In the genomic region with DNA sequence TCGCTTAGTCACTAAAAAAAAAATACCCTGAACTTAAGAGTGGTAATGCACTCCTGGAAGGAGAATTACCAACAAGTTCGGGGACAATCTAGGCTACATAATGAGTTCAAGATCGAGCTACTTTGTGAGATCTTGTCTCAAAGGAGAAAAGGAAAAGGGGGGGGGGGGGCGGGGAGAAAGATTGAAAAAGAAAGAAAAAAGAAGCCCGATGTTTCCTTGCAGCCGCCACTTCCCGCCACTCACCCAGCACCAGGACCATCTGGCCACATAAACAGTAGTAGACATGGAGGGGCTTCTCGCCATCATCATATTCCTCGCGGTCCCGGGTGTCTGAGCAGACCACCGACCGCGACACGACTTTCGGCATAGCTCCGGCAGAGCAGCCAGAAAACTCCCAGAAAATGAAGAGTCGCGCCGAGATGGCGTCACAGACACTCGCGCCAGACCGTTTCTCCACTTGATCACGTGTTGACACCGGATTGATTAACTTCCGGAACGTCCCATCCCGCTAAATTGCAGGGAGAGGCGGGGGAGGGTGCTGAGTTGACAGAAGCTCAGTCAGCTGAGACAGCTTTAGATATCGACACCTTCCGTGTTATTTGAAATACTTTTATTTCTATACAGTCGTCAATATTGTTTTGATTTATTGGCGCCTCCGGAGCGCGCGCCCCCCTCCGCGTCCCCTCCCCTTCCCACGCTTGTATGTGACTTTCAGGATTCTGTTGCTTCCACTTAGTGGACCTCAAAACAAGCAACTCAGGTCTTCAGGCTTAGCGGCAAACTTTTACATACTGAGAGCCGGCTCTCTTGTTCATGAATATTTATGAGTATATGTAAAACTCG, we compare ENCODE assay signal across 8 mouse cellular contexts. TPM values are rescaled to one million over a fixed set of nuclear protein-coding genes. Genes with fewer than 3 reads are reported as not detected.
DNase-seq lines count a peak whose midpoint lies in the region; ATAC-seq and TF ChIP-seq lines count a peak whose summit lies in the region.

No protein-coding gene starts in this region.

- peak overlapping the region; percentile 76 for H3K4me3 ChIP-seq in E14TG2a.4 (replicated peaks; ENCODE audit: low read length)
- H3K4me3 ChIP-seq in forebrain, embryonic 13.5 days: peak overlapping the region; percentile 45
- H3K4me3 ChIP-seq in neural tube, embryonic 15.5 days (replicated peaks): peak overlapping the region; percentile 47

- no peak overlapping the region for H3K27ac ChIP-seq in forebrain, embryonic 13.5 days
- H3K27ac ChIP-seq in neural tube, embryonic 15.5 days (replicated peaks): peak overlapping the region; percentile 64

- H3K4me2 ChIP-seq in forebrain, embryonic 13.5 days: peak overlapping the region; percentile 57
- peak overlapping the region; percentile 55 for H3K4me2 ChIP-seq in neural tube, embryonic 15.5 days

- H3K4me1 ChIP-seq in E14TG2a.4 (replicated peaks; ENCODE audit: low read depth, low read length): peaks cover 10% of the 10 kb centered on the region; the same call in 1 of the 2 replicates
- H3K4me1 ChIP-seq in forebrain, embryonic 13.5 days: peaks cover 8% of the 10 kb centered on the region
- H3K4me1 ChIP-seq in neural tube, embryonic 15.5 days: peaks cover 6% of the 10 kb centered on the region; the same call in 1 of the 2 replicates

- H3K27me3 ChIP-seq in E14TG2a.4 (ENCODE audit: insufficient read depth, low read length): no peaks in the 10 kb centered on the region
- no peaks in the 10 kb centered on the region for H3K27me3 ChIP-seq in forebrain, embryonic 13.5 days
- H3K27me3 ChIP-seq in neural tube, embryonic 15.5 days (replicated peaks): no peaks in the 10 kb centered on the region

- no peak for TF ChIP-seq CTCF in E14TG2a.4 (conservative IDR thresholded peaks at IDR 0.05; ENCODE audit: low read length)

- H3K9me3 ChIP-seq in E14TG2a.4 (ENCODE audit: low read length): no peaks in the 10 kb centered on the region
- no peaks in the 10 kb centered on the region for H3K9me3 ChIP-seq in forebrain, embryonic 13.5 days (replicated peaks)
- no peaks in the 10 kb centered on the region for H3K9me3 ChIP-seq in neural tube, embryonic 15.5 days (replicated peaks)

- WGBS in forebrain, embryonic 13.5 days: 13% methylated on average over 42 of the region's 44 CpGs
- WGBS in neural tube, embryonic 15.5 days: 25% methylated on average over 43 of the region's 44 CpGs

- ATAC-seq in forebrain, embryonic 13.5 days: peak; percentile 94
- peak; percentile 92 for ATAC-seq in neural tube, embryonic 15.5 days (ENCODE audit: low FRiP score)

- DNase-seq in c-Kit-positive CD71-positive TER-119-positive erythroid progenitor cells, embryonic 14.5 days (ENCODE audit: low spot score): peak; percentile 79
- peak; percentile 75 to 83 for DNase-seq in heart, postnatal 14 days
- DNase-seq in layer of hippocampus, adult 11-12 months (ENCODE audit: low spot score): peak; percentile 80
- DNase-seq in lung, adult 18-20 months: peak; percentile 83 to 87
- DNase-seq in testis, postnatal 14 days (ENCODE audit: low spot score): peak; percentile 84

- peak overlapping the region; percentile 54 for H3K9ac ChIP-seq in forebrain, embryonic 13.5 days
- H3K9ac ChIP-seq in neural tube, embryonic 15.5 days (replicated peaks): peak overlapping the region; percentile 40

- intact Hi-C loops in heart, postnatal 14 days (cut with DNase I): no loop called here

- H3K36me3 ChIP-seq in E14TG2a.4 (ENCODE audit: insufficient read depth, low read length): peaks cover 11% of the 10 kb centered on the region
- no peaks in the 10 kb centered on the region for H3K36me3 ChIP-seq in forebrain, embryonic 13.5 days (ENCODE audit: poor library complexity, severe bottlenecking)
- no peaks in the 10 kb centered on the region for H3K36me3 ChIP-seq in neural tube, embryonic 15.5 days

RNA-seq across cellular contexts. Expression of a gene that starts 9.7 kb away (rescaled TPM):
- 127 and 138 TPM in 2 replicates for polyA plus RNA-seq in forebrain, embryonic 13.5 days (2015; fragmentation: Nextera tagmentation; extraction: Ambion mirVana)
- total RNA-seq in heart, postnatal 14 days (2021): 10 to 100 TPM; 75.9 to 77.4 TPM
- 115 and 117 TPM in 2 replicates for polyA plus RNA-seq in neural tube, embryonic 15.5 days (2015; fragmentation: Nextera tagmentation; extraction: Ambion mirVana)

RNA-seq across cellular contexts. Expression of a gene that starts 9.9 kb away (rescaled TPM):
- polyA plus RNA-seq in forebrain, embryonic 13.5 days (2015; fragmentation: Nextera tagmentation; extraction: Ambion mirVana): 26.7 and 29.1 TPM in 2 replicates
- total RNA-seq in heart, postnatal 14 days (2021): 10 to 100 TPM; 16.3 to 17.4 TPM
- 24.2 and 27.6 TPM in 2 replicates for polyA plus RNA-seq in neural tube, embryonic 15.5 days (2015; fragmentation: Nextera tagmentation; extraction: Ambion mirVana)

RNA-seq across cellular contexts. Expression of a gene that starts 38.7 kb away (rescaled TPM):
- 8.0 and 8.7 TPM in 2 replicates for polyA plus RNA-seq in forebrain, embryonic 13.5 days (2015; fragmentation: Nextera tagmentation; extraction: Ambion mirVana)
- total RNA-seq in heart, postnatal 14 days (2021): 1 to 10 TPM; 3.4 to 3.8 TPM
- polyA plus RNA-seq in neural tube, embryonic 15.5 days (2015; fragmentation: Nextera tagmentation; extraction: Ambion mirVana): 18.3 and 19.5 TPM in 2 replicates
